8 mouse cellular contexts compared by ENCODE assay signal in genomic region chr15:82345820-82346470, GRCm38 (mm10). TPM values are rescaled to one million over a fixed set of nuclear protein-coding genes. Genes with fewer than 3 reads are reported as not detected.
A peak's percentile ranks its signal among the peaks of the same experiment; 100 is the strongest.
DNase-seq lines count a peak whose midpoint lies in the region; ATAC-seq and TF ChIP-seq lines count a peak whose summit lies in the region.

No protein-coding gene starts in this region.

- peak overlapping the region; percentile 86 for H3K9ac ChIP-seq in forebrain, embryonic 16.5 days (replicated peaks; ENCODE audit: low read depth, low read length)
- H3K9ac ChIP-seq in lung, embryonic 14.5 days, result peak overlapping the region; percentile 62

- intact Hi-C loops in heart, postnatal 36 days (cut with DNase I), result loop anchor here (5.0 kb wide), 2 partner anchors 199 to 219 kb away; partner anchors contain the start of genes Ccdc134 and Srebf2

- DNase-seq in G1E (ENCODE audit: low spot score), result peak; percentile 95
- peak; percentile 97 to 98 for DNase-seq in cerebellum, adult 18-20 months
- peak; percentile 96 to 98 for DNase-seq in heart, postnatal 36 days
- DNase-seq in layer of hippocampus, adult 2 months (ENCODE audit: low spot score in 2 of 2), result peak; percentile 96 to 98
- DNase-seq in lung, embryonic 14.5 days, result peak; percentile 100
- DNase-seq in thymus, adult 2 months, result peak; percentile 97

- peak overlapping the region; percentile 96 for H3K4me2 ChIP-seq in forebrain, embryonic 16.5 days (ENCODE audit: low read length)
- peak overlapping the region; percentile 87 for H3K4me2 ChIP-seq in lung, embryonic 14.5 days

- no peaks in the 10 kb centered on the region for H3K9me3 ChIP-seq in G1E (replicated peaks)
- no peaks in the 10 kb centered on the region for H3K9me3 ChIP-seq in forebrain, embryonic 16.5 days (ENCODE audit: control insufficient read depth, low read length)
- H3K9me3 ChIP-seq in lung, embryonic 14.5 days (ENCODE audit: low read depth, low read length), result no peaks in the 10 kb centered on the region

- peak overlapping the region; percentile 88 for H3K27ac ChIP-seq in forebrain, embryonic 16.5 days (ENCODE audit: low read length)
- H3K27ac ChIP-seq in layer of hippocampus, adult 2 months, result peak overlapping the region; percentile 97
- H3K27ac ChIP-seq in lung, embryonic 14.5 days (ENCODE audit: low read depth), result peak overlapping the region; percentile 84
- H3K27ac ChIP-seq in olfactory bulb, adult 2 months (ENCODE audit: insufficient read depth, low read depth, low read length), result peak overlapping the region; percentile 91
- peak overlapping the region; percentile 61 for H3K27ac ChIP-seq in thymus, adult 2 months (ENCODE audit: control insufficient read depth, insufficient read depth, low read length)

- ATAC-seq in G1E (ENCODE audit: extremely low read depth, insufficient number of reproducible peaks, low FRiP score, poor library complexity, severe bottlenecking), result peak; percentile 69
- ATAC-seq in forebrain, embryonic 16.5 days, result peak; percentile 98
- peak; percentile 98 for ATAC-seq in lung, embryonic 14.5 days (ENCODE audit: insufficient read depth)

- peaks cover 72% of the 10 kb centered on the region for H3K36me3 ChIP-seq in G1E (replicated peaks)
- peaks cover 21% of the 10 kb centered on the region for H3K36me3 ChIP-seq in forebrain, embryonic 16.5 days (ENCODE audit: control insufficient read depth, insufficient read depth)
- peaks cover 37% of the 10 kb centered on the region for H3K36me3 ChIP-seq in lung, embryonic 14.5 days (ENCODE audit: insufficient read depth)
- H3K36me3 ChIP-seq in thymus, adult 2 months (ENCODE audit: control insufficient read depth, insufficient read depth, low read length), result peaks cover 19% of the 10 kb centered on the region

- peak; percentile 79 for TF ChIP-seq POLR2A in olfactory bulb, adult 2 months (IDR thresholded peaks at IDR 0.05; ENCODE audit: insufficient read depth, low read depth, low read length)
- TF ChIP-seq POLR2A in thymus, adult 2 months (IDR thresholded peaks at IDR 0.05; ENCODE audit: control insufficient read depth, extremely low read depth, insufficient read depth, low read length, poor library complexity), result peak; percentile 76

- TF ChIP-seq CTCF in G1E (IDR thresholded peaks at IDR 0.05; ENCODE audit: low read depth, low read length), result no peak
- no peak for TF ChIP-seq CTCF in layer of hippocampus, adult 2 months (conservative IDR thresholded peaks at IDR 0.05)
- TF ChIP-seq CTCF in lung, embryonic 14.5 days (IDR thresholded peaks at IDR 0.05; ENCODE audit: low read depth), result no peak
- no peak for TF ChIP-seq CTCF in olfactory bulb, adult 2 months (IDR thresholded peaks at IDR 0.05; ENCODE audit: insufficient read depth, low read depth, low read length)
- TF ChIP-seq CTCF in thymus, adult 2 months (IDR thresholded peaks at IDR 0.05; ENCODE audit: borderline replicate concordance, control insufficient read depth, extremely low read depth, insufficient read depth, low read length, poor library complexity), result no peak

- under 1% methylated on average over 50 of the region's 51 CpGs for WGBS in forebrain, embryonic 16.5 days
- under 1% methylated on average over 50 of the region's 51 CpGs for WGBS in lung, embryonic 14.5 days
- under 1% methylated on average over 51 of the region's 51 CpGs for WGBS in olfactory bulb, adult 2 months
- under 1% methylated on average over 51 of the region's 51 CpGs for WGBS in thymus, adult 2 months

- peaks cover 76% of the 10 kb centered on the region for H3K4me1 ChIP-seq in G1E (ENCODE audit: insufficient read depth, low read depth, low read length)
- H3K4me1 ChIP-seq in forebrain, embryonic 16.5 days (replicated peaks; ENCODE audit: control insufficient read depth, insufficient read depth, low read length), result peaks cover 14% of the 10 kb centered on the region
- H3K4me1 ChIP-seq in lung, embryonic 14.5 days (ENCODE audit: insufficient read depth), result peaks cover 7% of the 10 kb centered on the region; the same call in 1 of the 2 replicates
- H3K4me1 ChIP-seq in olfactory bulb, adult 2 months (ENCODE audit: control insufficient read depth, insufficient read depth, low read length), result peaks cover 17% of the 10 kb centered on the region
- peaks cover 25% of the 10 kb centered on the region for H3K4me1 ChIP-seq in thymus, adult 2 months (replicated peaks; ENCODE audit: control insufficient read depth, insufficient read depth, low read length)

- peak overlapping the region; percentile 86 for H3K4me3 ChIP-seq in G1E (ENCODE audit: low read depth, low read length)
- peak overlapping the region; percentile 76 for H3K4me3 ChIP-seq in forebrain, embryonic 16.5 days (replicated peaks; ENCODE audit: low read length)
- H3K4me3 ChIP-seq in layer of hippocampus, adult 2 months, result peak overlapping the region; percentile 92
- H3K4me3 ChIP-seq in lung, embryonic 14.5 days (ENCODE audit: low read depth, low read length), result peak overlapping the region; percentile 58
- peak overlapping the region; percentile 72 for H3K4me3 ChIP-seq in olfactory bulb, adult 2 months (ENCODE audit: insufficient read depth, low read depth, low read length)
- H3K4me3 ChIP-seq in thymus, adult 2 months (ENCODE audit: control insufficient read depth, insufficient read depth, low read length), result peak overlapping the region; percentile 90

- H3K27me3 ChIP-seq in G1E (ENCODE audit: insufficient read depth, low read length), result no peaks in the 10 kb centered on the region
- H3K27me3 ChIP-seq in forebrain, embryonic 16.5 days (replicated peaks; ENCODE audit: control insufficient read depth, insufficient read depth, low read length), result no peaks in the 10 kb centered on the region; the same call in 1 of the 2 replicates
- no peaks in the 10 kb centered on the region for H3K27me3 ChIP-seq in lung, embryonic 14.5 days (ENCODE audit: insufficient read depth, low read length)
- no peaks in the 10 kb centered on the region for H3K27me3 ChIP-seq in thymus, adult 2 months (ENCODE audit: control insufficient read depth, insufficient read depth, low read length)

RNA-seq across cellular contexts. Expression of gene Smdt1, which starts 7.2 kb away (rescaled TPM):
- 68.2 and 118 TPM in 2 replicates for total RNA-seq in G1E (2014; fragmentation: Nextera tagmentation)
- 115 and 129 TPM in 2 replicates for total RNA-seq in G1E (2017)
- polyA plus RNA-seq in G1E (2012), result 116 and 137 TPM in 2 replicates
- polyA plus RNA-seq in forebrain, embryonic 16.5 days (2015; fragmentation: Nextera tagmentation; extraction: Ambion mirVana), result 269 and 282 TPM in 2 replicates
- total RNA-seq in heart, postnatal 36 days (2021), result 100 to 1,000 TPM; 192 to 202 TPM
- 100 to 1,000 TPM; 138 to 144 TPM for total RNA-seq in layer of hippocampus, adult 2 months (2021)
- 218 and 226 TPM in 2 replicates for polyA plus RNA-seq in lung, embryonic 14.5 days (2014; fragmentation: Nextera tagmentation; extraction: Ambion mirVana)
- polyA plus RNA-seq in olfactory bulb, adult 2 months (2012; ENCODE audit: insufficient read depth, insufficient read length, low replicate concordance, missing spikeins), result not detected in 2 replicates
- 218 and 230 TPM in 2 replicates for polyA plus RNA-seq in thymus, adult 2 months (2012; rRNA removed)

RNA-seq across cellular contexts. Expression of gene Pheta2, which starts 7.2 kb away (rescaled TPM):
- total RNA-seq in G1E (2014; fragmentation: Nextera tagmentation) (50.8 and 67.8 TPM in 2 replicates), G1E (2017) (37.9 and 42.2 TPM in 2 replicates)
- polyA plus RNA-seq in G1E (2012), result 12.5 and 18.8 TPM in 2 replicates
- 2.0 TPM in 2 replicates for polyA plus RNA-seq in forebrain, embryonic 16.5 days (2015; fragmentation: Nextera tagmentation; extraction: Ambion mirVana)
- 1 to 10 TPM in 1 of 2 experiments, under 1 TPM in 1; 0.76 to 1.6 TPM for total RNA-seq in heart, postnatal 36 days (2021)
- total RNA-seq in layer of hippocampus, adult 2 months (2021), result under 1 TPM; 0.41 to 0.64 TPM
- polyA plus RNA-seq in lung, embryonic 14.5 days (2014; fragmentation: Nextera tagmentation; extraction: Ambion mirVana), result 13.8 and 14.4 TPM in 2 replicates
- polyA plus RNA-seq in olfactory bulb, adult 2 months (2012; ENCODE audit: insufficient read depth, insufficient read length, low replicate concordance, missing spikeins), result not detected in 2 replicates
- 1.7 and 2.3 TPM in 2 replicates for polyA plus RNA-seq in thymus, adult 2 months (2012; rRNA removed)

RNA-seq across cellular contexts. Expression of gene Naga, which starts 7.2 kb away (rescaled TPM):
- total RNA-seq in G1E (2014; fragmentation: Nextera tagmentation) (190 and 198 TPM in 2 replicates), G1E (2017) (200 and 229 TPM in 2 replicates)
- 274 and 333 TPM in 2 replicates for polyA plus RNA-seq in G1E (2012)
- 23.4 and 26.1 TPM in 2 replicates for polyA plus RNA-seq in forebrain, embryonic 16.5 days (2015; fragmentation: Nextera tagmentation; extraction: Ambion mirVana)
- 10 to 100 TPM; 28.3 to 34.2 TPM for total RNA-seq in heart, postnatal 36 days (2021)
- 10 to 100 TPM; 37.6 to 40.9 TPM for total RNA-seq in layer of hippocampus, adult 2 months (2021)
- 40.3 and 45.9 TPM in 2 replicates for polyA plus RNA-seq in lung, embryonic 14.5 days (2014; fragmentation: Nextera tagmentation; extraction: Ambion mirVana)
- not detected in 2 replicates for polyA plus RNA-seq in olfactory bulb, adult 2 months (2012; ENCODE audit: insufficient read depth, insufficient read length, low replicate concordance, missing spikeins)
- polyA plus RNA-seq in thymus, adult 2 months (2012; rRNA removed), result 118 and 150 TPM in 2 replicates

RNA-seq across cellular contexts. Expression of gene Ndufa6, which starts 8.2 kb away (rescaled TPM):
- total RNA-seq in G1E (2014; fragmentation: Nextera tagmentation), result 117 and 124 TPM in 2 replicates
- 344 and 364 TPM in 2 replicates for total RNA-seq in G1E (2017)
- polyA plus RNA-seq in G1E (2012), result 215 and 331 TPM in 2 replicates
- polyA plus RNA-seq in forebrain, embryonic 16.5 days (2015; fragmentation: Nextera tagmentation; extraction: Ambion mirVana), result 277 and 297 TPM in 2 replicates
- total RNA-seq in heart, postnatal 36 days (2021), result 100 to 1,000 TPM; 702 to 740 TPM
- total RNA-seq in layer of hippocampus, adult 2 months (2021), result 100 to 1,000 TPM; 209 to 211 TPM
- polyA plus RNA-seq in lung, embryonic 14.5 days (2014; fragmentation: Nextera tagmentation; extraction: Ambion mirVana), result 289 and 322 TPM in 2 replicates
- not detected in 2 replicates for polyA plus RNA-seq in olfactory bulb, adult 2 months (2012; ENCODE audit: insufficient read depth, insufficient read length, low replicate concordance, missing spikeins)
- polyA plus RNA-seq in thymus, adult 2 months (2012; rRNA removed), result 227 and 278 TPM in 2 replicates

RNA-seq across cellular contexts. Expression of gene Cyp2d22, which starts 34.1 kb away (rescaled TPM):
- not detected in 2 replicates for total RNA-seq in G1E (2014; fragmentation: Nextera tagmentation)
- total RNA-seq in G1E (2017), result 0.11 and 1.0 TPM in 2 replicates
- not detected in 2 replicates for polyA plus RNA-seq in G1E (2012)
- 1.1 and 1.4 TPM in 2 replicates for polyA plus RNA-seq in forebrain, embryonic 16.5 days (2015; fragmentation: Nextera tagmentation; extraction: Ambion mirVana)
- 10 to 100 TPM; 25.6 to 25.8 TPM for total RNA-seq in heart, postnatal 36 days (2021)
- 10 to 100 TPM; 43.0 to 53.8 TPM for total RNA-seq in layer of hippocampus, adult 2 months (2021)
- 4.1 and 5.5 TPM in 2 replicates for polyA plus RNA-seq in lung, embryonic 14.5 days (2014; fragmentation: Nextera tagmentation; extraction: Ambion mirVana)
- not detected in 2 replicates for polyA plus RNA-seq in olfactory bulb, adult 2 months (2012; ENCODE audit: insufficient read depth, insufficient read length, low replicate concordance, missing spikeins)
- 12.6 and 15.7 TPM in 2 replicates for polyA plus RNA-seq in thymus, adult 2 months (2012; rRNA removed)

Comparison
In these comparisons a context has a peak if more than half of its experiments do, and no peak if none do; other contexts are left out.
1. Peak in every context shown above with its lines: DNase-seq, ATAC-seq, H3K4me3 ChIP-seq and H3K27ac ChIP-seq.